Mouse (Mus musculus): ENCODE results near the gene Ttll4. TPM values are rescaled to one million over a fixed set of nuclear protein-coding genes. Genes with fewer than 3 reads are reported as not detected.

The Ttll4 gene
- polyA plus RNA-seq, 1 experiment from 2014 or later = 43.7 TPM

GRCm38 (mm10) chr1:74677843-74678242 is 16.3 kb downstream of the Ttll4 start:
- no peaks in the 10 kb centered on the region for H3K9me3 ChIP-seq
- peaks cover 63% of the 10 kb centered on the region for H3K36me3 ChIP-seq
- H3K27ac ChIP-seq (replicated peaks) = no peak overlapping the region
- WGBS = 83% methylated on average over 1 of the region's 1 CpGs
- H3K27me3 ChIP-seq = no peaks in the 10 kb centered on the region
- no peak for ATAC-seq (ENCODE audit: low FRiP score, low read depth)
- H3K9ac ChIP-seq (replicated peaks) = no peak overlapping the region
- no peak overlapping the region for H3K4me3 ChIP-seq
- no peak overlapping the region for H3K4me2 ChIP-seq (replicated peaks)
- H3K4me1 ChIP-seq = no peaks in the 10 kb centered on the region

GRCm38 (mm10) chr1:74687131-74687530 is 25.6 kb downstream of the Ttll4 start:
- H3K36me3 ChIP-seq = peaks cover 88% of the 10 kb centered on the region
- H3K4me2 ChIP-seq (replicated peaks) = no peak overlapping the region
- 92% methylated on average over 7 of the region's 7 CpGs for WGBS
- H3K4me1 ChIP-seq = no peaks in the 10 kb centered on the region
- H3K27me3 ChIP-seq = no peaks in the 10 kb centered on the region
- H3K9ac ChIP-seq (replicated peaks) = no peak overlapping the region
- H3K9me3 ChIP-seq = no peaks in the 10 kb centered on the region
- no peak overlapping the region for H3K4me3 ChIP-seq
- H3K27ac ChIP-seq (replicated peaks) = no peak overlapping the region
- ATAC-seq (ENCODE audit: low FRiP score, low read depth) = no peak

- H3K27me3 ChIP-seq = no peaks in the 10 kb centered on the region
- no peaks in the 10 kb centered on the region for H3K9me3 ChIP-seq
- peaks cover 91% of the 10 kb centered on the region for H3K36me3 ChIP-seq
- H3K9ac ChIP-seq (replicated peaks) = no peak overlapping the region
- H3K27ac ChIP-seq (replicated peaks) = no peak overlapping the region
- no peak for ATAC-seq (ENCODE audit: low FRiP score, low read depth)
- no peak overlapping the region for H3K4me3 ChIP-seq
- H3K4me1 ChIP-seq = no peaks in the 10 kb centered on the region
- 93% methylated on average over 8 of the region's 8 CpGs for WGBS
- H3K4me2 ChIP-seq (replicated peaks) = no peak overlapping the region
Measured at GRCm38 (mm10) chr1:74693891-74694583, 32.5 kb downstream of the Ttll4 start.

- H3K9ac ChIP-seq (replicated peaks) = no peak overlapping the region
- H3K4me3 ChIP-seq = no peak overlapping the region
- no peak overlapping the region for H3K27ac ChIP-seq (replicated peaks)
- H3K9me3 ChIP-seq = no peaks in the 10 kb centered on the region
- no peak for ATAC-seq (ENCODE audit: low FRiP score, low read depth)
- no peaks in the 10 kb centered on the region for H3K4me1 ChIP-seq
- H3K4me2 ChIP-seq (replicated peaks) = no peak overlapping the region
- peaks cover 88% of the 10 kb centered on the region for H3K36me3 ChIP-seq
- H3K27me3 ChIP-seq = no peaks in the 10 kb centered on the region
- 93% methylated on average over 4 of the region's 4 CpGs for WGBS
Measured at GRCm38 (mm10) chr1:74695836-74696235, 34.3 kb downstream of the Ttll4 start.

GRCm38 (mm10) chr1:74697416-74697815 is 35.9 kb downstream of the Ttll4 start:
- no peaks in the 10 kb centered on the region for H3K27me3 ChIP-seq
- H3K27ac ChIP-seq (replicated peaks) = no peak overlapping the region
- H3K9ac ChIP-seq (replicated peaks) = no peak overlapping the region
- H3K4me3 ChIP-seq = no peak overlapping the region
- WGBS = 96% methylated on average over 6 of the region's 6 CpGs
- peaks cover 82% of the 10 kb centered on the region for H3K36me3 ChIP-seq
- no peak for ATAC-seq (ENCODE audit: low FRiP score, low read depth)
- no peaks in the 10 kb centered on the region for H3K4me1 ChIP-seq
- H3K4me2 ChIP-seq (replicated peaks) = no peak overlapping the region
- H3K9me3 ChIP-seq = no peaks in the 10 kb centered on the region

GRCm38 (mm10) chr1:74698353-74698752 is 36.8 kb downstream of the Ttll4 start:
- Histone ChIP-seq H3K36me3 (peaks cover 80% of the 10 kb centered on the region), H3K27me3 (no peaks in the 10 kb centered on the region), H3K27ac (replicated peaks) (no peak overlapping the region), H3K4me1 (no peaks in the 10 kb centered on the region), H3K9ac (replicated peaks) (no peak overlapping the region), H3K9me3 (no peaks in the 10 kb centered on the region), H3K4me2 (replicated peaks) (no peak overlapping the region), H3K4me3 (no peak overlapping the region)
- 100% methylated on average over 1 of the region's 1 CpGs for whole genome bisulfite sequencing
- no peak for ATAC-seq (ENCODE audit: low FRiP score, low read depth)

GRCm38 (mm10) chr1:74698791-74699190 is 37.2 kb downstream of the Ttll4 start:
- no peak overlapping the region for H3K27ac ChIP-seq (replicated peaks)
- H3K4me3 ChIP-seq = no peak overlapping the region
- H3K4me2 ChIP-seq (replicated peaks) = no peak overlapping the region
- H3K9me3 ChIP-seq = no peaks in the 10 kb centered on the region
- no peaks in the 10 kb centered on the region for H3K27me3 ChIP-seq
- no peak for ATAC-seq (ENCODE audit: low FRiP score, low read depth)
- WGBS = 100% methylated on average over 1 of the region's 1 CpGs
- no peak overlapping the region for H3K9ac ChIP-seq (replicated peaks)
- H3K4me1 ChIP-seq = no peaks in the 10 kb centered on the region
- peaks cover 77% of the 10 kb centered on the region for H3K36me3 ChIP-seq

- WGBS = 94% methylated on average over 6 of the region's 6 CpGs
- no peak for ATAC-seq (ENCODE audit: low FRiP score, low read depth)
- peaks cover 47% of the 10 kb centered on the region for H3K36me3 ChIP-seq
- H3K27me3 ChIP-seq = no peaks in the 10 kb centered on the region
- no peak overlapping the region for H3K4me2 ChIP-seq (replicated peaks)
- no peaks in the 10 kb centered on the region for H3K4me1 ChIP-seq
- no peak overlapping the region for H3K27ac ChIP-seq (replicated peaks)
- H3K9ac ChIP-seq (replicated peaks) = no peak overlapping the region
- no peak overlapping the region for H3K4me3 ChIP-seq
- H3K9me3 ChIP-seq = no peaks in the 10 kb centered on the region
Measured at GRCm38 (mm10) chr1:74702142-74702553, 40.6 kb downstream of the Ttll4 start.

- no peak for ATAC-seq (ENCODE audit: low FRiP score, low read depth)
- Histone ChIP-seq H3K4me3 (no peak overlapping the region), H3K27me3 (no peaks in the 10 kb centered on the region), H3K9ac (replicated peaks) (no peak overlapping the region), H3K9me3 (no peaks in the 10 kb centered on the region), H3K36me3 (peaks cover 27% of the 10 kb centered on the region), H3K4me2 (replicated peaks) (no peak overlapping the region), H3K27ac (replicated peaks) (no peak overlapping the region), H3K4me1 (no peaks in the 10 kb centered on the region)
- 78% methylated on average over 3 of the region's 3 CpGs for WGBS
Measured at GRCm38 (mm10) chr1:74704156-74704555, 42.6 kb downstream of the Ttll4 start.

GRCm38 (mm10) chr1:74705016-74705415 is 43.5 kb downstream of the Ttll4 start:
- no peak for ATAC-seq (ENCODE audit: low FRiP score, low read depth)
- WGBS = 88% methylated on average over 5 of the region's 5 CpGs
- no peaks in the 10 kb centered on the region for H3K4me1 ChIP-seq
- H3K9ac ChIP-seq (replicated peaks) = no peak overlapping the region
- peaks cover 18% of the 10 kb centered on the region for H3K36me3 ChIP-seq
- no peak overlapping the region for H3K4me3 ChIP-seq
- H3K4me2 ChIP-seq (replicated peaks) = no peak overlapping the region
- H3K27me3 ChIP-seq = no peaks in the 10 kb centered on the region
- no peaks in the 10 kb centered on the region for H3K9me3 ChIP-seq
- H3K27ac ChIP-seq (replicated peaks) = no peak overlapping the region

- Histone ChIP-seq H3K27me3 (peaks cover 13% of the 10 kb centered on the region), H3K27ac (replicated peaks) (no peak overlapping the region), H3K36me3 (no peaks in the 10 kb centered on the region), H3K4me2 (replicated peaks) (no peak overlapping the region), H3K9ac (replicated peaks) (no peak overlapping the region), H3K9me3 (no peaks in the 10 kb centered on the region), H3K4me1 (peaks cover 13% of the 10 kb centered on the region), H3K4me3 (no peak overlapping the region)
- no peak for ATAC-seq (ENCODE audit: low FRiP score, low read depth)
- WGBS = 43% methylated on average over 6 of the region's 6 CpGs
Measured at GRCm38 (mm10) chr1:74709566-74709965, 48.0 kb downstream of the Ttll4 start.

- Histone ChIP-seq H3K9me3 (no peaks in the 10 kb centered on the region), H3K9ac (replicated peaks) (no peak overlapping the region), H3K27ac (replicated peaks) (no peak overlapping the region), H3K4me1 (peaks cover 13% of the 10 kb centered on the region), H3K4me2 (replicated peaks) (no peak overlapping the region), H3K27me3 (peaks cover 17% of the 10 kb centered on the region), H3K4me3 (no peak overlapping the region), H3K36me3 (no peaks in the 10 kb centered on the region)
- ATAC-seq (ENCODE audit: low FRiP score, low read depth) = no peak
- 80% methylated on average over 4 of the region's 4 CpGs for WGBS
Measured at GRCm38 (mm10) chr1:74712046-74712445, 50.5 kb downstream of the Ttll4 start.

Measured in midbrain, embryonic 12.5 days (tissue).